Mouse (Mus musculus) heart, postnatal 25 days (tissue): ENCODE measurements around the gene Diaph3. TPM values are rescaled to one million over a fixed set of nuclear protein-coding genes. Genes with fewer than 3 reads are reported as not detected.

Experiments
- DNase-seq: peaks from one replicate; pipeline ENCODE4 v3.0.0; 2022; ENCODE audit warnings: low spot score
- intact Hi-C: fragments of 180-260 bp; cut with DNase I; formaldehyde crosslinking; loops from one replicate; pipeline ENCODE4 v1.15.1; 2025
- total RNA-seq, 2 experiments: library from RNA; stranded (reverse); gene quantifications; 2 replicates each; pipeline ENCODE4 v1.2.3; 2021

The Diaph3 gene
- total RNA-seq, 2 experiments from 2014 or later: 1.4 to 1.6 TPM

GRCm38 (mm10) chr14:86684585-86685503 is 456.2 kb downstream of the Diaph3 start:
- intact Hi-C loops: no loop called here

GRCm38 (mm10) chr14:86681951-86682350 is 459.1 kb downstream of the Diaph3 start:
- DNase-seq: no peak
- intact Hi-C loops: no loop called here

More at GRCm38 (mm10) chr14:86684585-86685503, 456.2 kb downstream of the Diaph3 start:
- no peak for DNase-seq

GRCm38 (mm10) chr14:86678992-86679391 is 462.0 kb downstream of the Diaph3 start:
- intact Hi-C loops: loop anchor here (1.0 kb wide), 1 partner anchor 103 kb away; no protein-coding TSS in a partner anchor
- no peak for DNase-seq

- no peak for DNase-seq
- intact Hi-C loops: loop anchor here (1.0 kb wide), 1 partner anchor 104 kb away; no protein-coding TSS in a partner anchor
Measured at GRCm38 (mm10) chr14:86678179-86678780, 462.8 kb downstream of the Diaph3 start.

- no peak for DNase-seq
- intact Hi-C loops: no loop called here
Measured at GRCm38 (mm10) chr14:86677015-86677414, 464.0 kb downstream of the Diaph3 start.

GRCm38 (mm10) chr14:86675314-86675713 is 465.7 kb downstream of the Diaph3 start:
- no peak for DNase-seq
- intact Hi-C loops: no loop called here

GRCm38 (mm10) chr14:86662846-86663245 is 478.2 kb downstream of the Diaph3 start:
- intact Hi-C loops: no loop called here
- no peak for DNase-seq

- DNase-seq: no peak
- intact Hi-C loops: no loop called here
Measured at GRCm38 (mm10) chr14:86660556-86660955, 480.5 kb downstream of the Diaph3 start.

GRCm38 (mm10) chr14:86656262-86656661 is 484.8 kb downstream of the Diaph3 start:
- DNase-seq: no peak
- intact Hi-C loops: no loop called here

- intact Hi-C loops: no loop called here
- no peak for DNase-seq
Measured at GRCm38 (mm10) chr14:86646499-86647120, 494.4 kb downstream of the Diaph3 start.

- intact Hi-C loops: no loop called here
- DNase-seq: no peak
Measured at GRCm38 (mm10) chr14:86642831-86643241, 498.2 kb downstream of the Diaph3 start.

GRCm38 (mm10) chr14:86641839-86642238 is 499.2 kb downstream of the Diaph3 start:
- intact Hi-C loops: no loop called here
- DNase-seq: no peak

- intact Hi-C loops: no loop called here
- DNase-seq: no peak
Measured at GRCm38 (mm10) chr14:86640086-86640485, 500.9 kb downstream of the Diaph3 start.

GRCm38 (mm10) chr14:86635594-86636140 is 505.4 kb downstream of the Diaph3 start:
- intact Hi-C loops: no loop called here
- no peak for DNase-seq

- intact Hi-C loops: no loop called here
- no peak for DNase-seq
Measured at GRCm38 (mm10) chr14:86635052-86635451, 506.0 kb downstream of the Diaph3 start.

GRCm38 (mm10) chr14:86633799-86634198 is 507.2 kb downstream of the Diaph3 start:
- intact Hi-C loops: no loop called here

GRCm38 (mm10) chr14:86624816-86625425 is 516.1 kb downstream of the Diaph3 start:
- DNase-seq: no peak
- intact Hi-C loops: no loop called here

More at GRCm38 (mm10) chr14:86633799-86634198, 507.2 kb downstream of the Diaph3 start:
- DNase-seq: no peak

- intact Hi-C loops: no loop called here
- DNase-seq: no peak
Measured at GRCm38 (mm10) chr14:86619637-86620036, 521.4 kb downstream of the Diaph3 start.
